Mouse (Mus musculus) erythroblast, embryonic 14.5 days (primary cell): ENCODE measurements around the gene Sf3a1.

Source experiments
- GATA1 ChIP-seq: IDR thresholded peaks from 2 replicates; pipeline ENCODE4 v1.6.1; 2012; ENCODE audit warnings: low read length, inconsistent platforms, mixed read lengths
- TAL1 ChIP-seq: IDR thresholded peaks from 3 replicates; pipeline ENCODE4 v1.6.1; 2012; ENCODE audit warnings: low read length, inconsistent platforms, mixed read lengths

DNA sequence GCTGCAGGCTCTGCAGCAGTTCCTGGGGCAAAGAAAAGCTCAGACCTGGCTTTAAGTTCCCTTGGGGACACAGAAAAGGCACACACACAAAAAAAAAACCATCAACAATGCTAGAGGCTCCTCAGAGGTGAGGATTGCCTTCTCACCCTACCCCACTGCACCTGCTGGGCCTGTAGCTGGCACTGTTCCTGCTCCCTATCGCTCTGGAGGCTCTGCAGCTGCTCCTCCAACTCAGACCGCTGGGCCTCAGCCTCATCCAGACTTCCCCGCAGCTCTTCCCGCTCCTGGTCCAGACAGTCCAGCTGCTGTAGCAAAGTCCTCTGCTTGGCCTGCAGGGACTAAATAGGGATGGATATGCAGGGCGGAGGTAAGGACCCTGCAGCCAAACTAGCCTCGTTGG, 13.8 kb upstream of the Sf3a1 start:
- no peak for TF ChIP-seq GATA1
- no peak for TF ChIP-seq TAL1
